Mouse (Mus musculus): ENCODE results near the gene Kif16b. TPM values are rescaled to one million over a fixed set of nuclear protein-coding genes. Genes with fewer than 3 reads are reported as not detected.
"Not testable (repeated sequence)": the region's sequence is repeated elsewhere in the genome, so short reads cannot be mapped to it uniquely, and the experiment has no call there.

Gene Kif16b
- polyA plus RNA-seq, 1 experiment from 2014 or later: 16.4 TPM

- no peak overlapping the region for H3K27ac ChIP-seq (ENCODE audit: low read length)
- no peak overlapping the region for H3K4me2 ChIP-seq (ENCODE audit: low read depth, low read length)
- 84% methylated on average over 5 of the region's 5 CpGs for WGBS
- H3K9ac ChIP-seq (ENCODE audit: low read length): no peak overlapping the region
- no peaks in the 10 kb centered on the region for H3K36me3 ChIP-seq (ENCODE audit: control insufficient read depth, insufficient read depth, low read length)
- H3K9me3 ChIP-seq (replicated peaks; ENCODE audit: control insufficient read depth, low read length): no peaks in the 10 kb centered on the region
- H3K4me1 ChIP-seq (ENCODE audit: control insufficient read depth, insufficient read depth, low read length): no peaks in the 10 kb centered on the region
- no peak for ATAC-seq (ENCODE audit: insufficient read depth, low FRiP score)
- no peak overlapping the region for H3K4me3 ChIP-seq (replicated peaks; ENCODE audit: low read length)
- no peaks in the 10 kb centered on the region for H3K27me3 ChIP-seq (ENCODE audit: control insufficient read depth, insufficient read depth, low read length)
Measured at GRCm38 (mm10) chr2:142585845-142586244, 315.5 kb downstream of the Kif16b start.

- 63% methylated on average over 11 of the region's 11 CpGs for WGBS
- Histone ChIP-seq H3K36me3 (ENCODE audit: control insufficient read depth, insufficient read depth, low read length) (no peaks in the 10 kb centered on the region), H3K9me3 (replicated peaks; ENCODE audit: control insufficient read depth, low read length) (no peaks in the 10 kb centered on the region), H3K9ac (ENCODE audit: low read length) (no peak overlapping the region), H3K4me2 (ENCODE audit: low read depth, low read length) (no peak overlapping the region), H3K4me1 (ENCODE audit: control insufficient read depth, insufficient read depth, low read length) (no peaks in the 10 kb centered on the region), H3K4me3 (replicated peaks; ENCODE audit: low read length) (no peak overlapping the region), H3K27ac (ENCODE audit: low read length) (no peak overlapping the region), H3K27me3 (ENCODE audit: control insufficient read depth, insufficient read depth, low read length) (no peaks in the 10 kb centered on the region)
- 0 out of 2 replicates have a peak, but pooled peaks have one; percentile 17 for ATAC-seq (ENCODE audit: insufficient read depth, low FRiP score)
Measured at GRCm38 (mm10) chr2:142584851-142585737, 316.2 kb downstream of the Kif16b start.

GRCm38 (mm10) chr2:142580449-142580848 is 320.9 kb downstream of the Kif16b start:
- Histone ChIP-seq H3K27me3 (ENCODE audit: control insufficient read depth, insufficient read depth, low read length) (no peaks in the 10 kb centered on the region), H3K9me3 (replicated peaks; ENCODE audit: control insufficient read depth, low read length) (no peaks in the 10 kb centered on the region), H3K4me2 (ENCODE audit: low read depth, low read length) (no peak overlapping the region), H3K27ac (ENCODE audit: low read length) (no peak overlapping the region), H3K4me3 (replicated peaks; ENCODE audit: low read length) (no peak overlapping the region), H3K9ac (ENCODE audit: low read length) (no peak overlapping the region), H3K36me3 (ENCODE audit: control insufficient read depth, insufficient read depth, low read length) (no peaks in the 10 kb centered on the region), H3K4me1 (ENCODE audit: control insufficient read depth, insufficient read depth, low read length) (no peaks in the 10 kb centered on the region)
- no peak for ATAC-seq (ENCODE audit: insufficient read depth, low FRiP score)

- not testable (repeated sequence) for H3K36me3 ChIP-seq (ENCODE audit: control insufficient read depth, insufficient read depth, low read length); H3K9ac ChIP-seq (ENCODE audit: low read length); H3K9me3 ChIP-seq (replicated peaks; ENCODE audit: control insufficient read depth, low read length); H3K4me3 ChIP-seq (replicated peaks; ENCODE audit: low read length); H3K27me3 ChIP-seq (ENCODE audit: control insufficient read depth, insufficient read depth, low read length); H3K4me1 ChIP-seq (ENCODE audit: control insufficient read depth, insufficient read depth, low read length); H3K4me2 ChIP-seq (ENCODE audit: low read depth, low read length); ATAC-seq (ENCODE audit: insufficient read depth, low FRiP score); H3K27ac ChIP-seq (ENCODE audit: low read length)
- WGBS: 60% methylated on average over 9 of the region's 9 CpGs
Measured at GRCm38 (mm10) chr2:142577414-142577813, 323.9 kb downstream of the Kif16b start.

- H3K9ac ChIP-seq (ENCODE audit: low read length): no peak overlapping the region
- no peak overlapping the region for H3K27ac ChIP-seq (ENCODE audit: low read length)
- no peaks in the 10 kb centered on the region for H3K9me3 ChIP-seq (replicated peaks; ENCODE audit: control insufficient read depth, low read length)
- no peaks in the 10 kb centered on the region for H3K27me3 ChIP-seq (ENCODE audit: control insufficient read depth, insufficient read depth, low read length)
- H3K36me3 ChIP-seq (ENCODE audit: control insufficient read depth, insufficient read depth, low read length): no peaks in the 10 kb centered on the region
- H3K4me1 ChIP-seq (ENCODE audit: control insufficient read depth, insufficient read depth, low read length): no peaks in the 10 kb centered on the region
- no peak for ATAC-seq (ENCODE audit: insufficient read depth, low FRiP score)
- no peak overlapping the region for H3K4me3 ChIP-seq (replicated peaks; ENCODE audit: low read length)
- WGBS: 76% methylated on average over 8 of the region's 8 CpGs
- H3K4me2 ChIP-seq (ENCODE audit: low read depth, low read length): no peak overlapping the region
Measured at GRCm38 (mm10) chr2:142569771-142570170, 331.6 kb downstream of the Kif16b start.

Other genes with a start within 250 kb of the Kif16b start
- gene Snrpb2, start 161.5 kb upstream of the Kif16b start, polyA plus RNA-seq (2015; fragmentation: Nextera tagmentation; extraction: Ambion mirVana): 49.4 and 63.0 TPM in 2 replicates
- 0.65 and 0.94 TPM in 2 replicates for gene Otor, start 176.9 kb upstream of the Kif16b start, polyA plus RNA-seq (2015; fragmentation: Nextera tagmentation; extraction: Ambion mirVana)